Mouse (Mus musculus) cerebellum, adult 2 months (tissue): ENCODE data around the gene Fzd10. TPM values are rescaled to one million over a fixed set of nuclear protein-coding genes. Genes with fewer than 3 reads are reported as not detected.

Experiments used
- DNase-seq, 2 experiments: peaks; one replicate each; pipeline ENCODE4 v3.0.0; 2021
- H3K27ac ChIP-seq: fragments of 200-500 bp; 2 replicates; pipeline ENCODE4 v1.5.1; 2012; ENCODE audit warnings: low read length, control low read depth, inconsistent platforms; ENCODE audit not compliant: insufficient read depth
- H3K27me3 ChIP-seq: fragments of 200-500 bp; 2 replicates; pipeline ENCODE4 v1.6.1; 2012; ENCODE audit warnings: inconsistent platforms, mild to moderate bottlenecking, low read length, moderate library complexity; ENCODE audit not compliant: control insufficient read depth, insufficient read depth
- H3K4me1 ChIP-seq: fragments of 200-500 bp; 2 replicates; pipeline ENCODE4 v1.6.1; 2011; ENCODE audit warnings: low read length; ENCODE audit not compliant: control insufficient read depth, insufficient read depth
- H3K4me3 ChIP-seq: fragments of 200-500 bp; replicated peaks from 2 replicates; pipeline ENCODE3; 2011; ENCODE audit warnings: mild to moderate bottlenecking, low read depth, low read length, control low read depth; ENCODE audit not compliant: insufficient read depth
- CTCF ChIP-seq: fragments of 200-500 bp; IDR thresholded peaks from 2 replicates; pipeline ENCODE4 v1.5.1; 2011; ENCODE audit warnings: low read depth, mild to moderate bottlenecking, control low read depth, low read length, moderate library complexity, borderline replicate concordance; ENCODE audit not compliant: insufficient read depth
- POLR2A ChIP-seq: fragments of 200-500 bp; IDR thresholded peaks from 2 replicates; pipeline ENCODE4 v1.6.1; 2011; ENCODE audit warnings: low read length, control low read depth, borderline replicate concordance; ENCODE audit not compliant: insufficient read depth
- WGBS: fragments of 180-500 bp; shearing (Covaris S2); methylation state at CpG from one replicate; pipeline ENCODE4 v1.1.7; 2018; 5-methylcytosine and 5-hydroxymethylcytosine counted together
- polyA plus RNA-seq: library from polyadenylated mRNA; depleted of rRNA; stranded (reverse); fragments of >200 nt; gene quantifications from 2 replicates; pipeline ENCODE4 v1.2.3, GENCODE M21; 2012

Fzd10 gene
- polyA plus RNA-seq, 1 experiment: 1.9 TPM

GRCm38 (mm10) chr5:128606596-128606995 is 6.0 kb downstream of the Fzd10 start:
- Histone ChIP-seq H3K27me3 (peaks cover 1% of the 10 kb centered on the region; the same call in 1 of the 2 replicates), H3K4me3 (no peak overlapping the region), H3K27ac (no peak overlapping the region), H3K4me1 (no peaks in the 10 kb centered on the region; the same call in 1 of the 2 replicates)
- WGBS: 15% methylated on average over 14 of the region's 14 CpGs
- DNase-seq: no peak
- TF ChIP-seq CTCF: no peak
- TF ChIP-seq POLR2A: no peak

DNA sequence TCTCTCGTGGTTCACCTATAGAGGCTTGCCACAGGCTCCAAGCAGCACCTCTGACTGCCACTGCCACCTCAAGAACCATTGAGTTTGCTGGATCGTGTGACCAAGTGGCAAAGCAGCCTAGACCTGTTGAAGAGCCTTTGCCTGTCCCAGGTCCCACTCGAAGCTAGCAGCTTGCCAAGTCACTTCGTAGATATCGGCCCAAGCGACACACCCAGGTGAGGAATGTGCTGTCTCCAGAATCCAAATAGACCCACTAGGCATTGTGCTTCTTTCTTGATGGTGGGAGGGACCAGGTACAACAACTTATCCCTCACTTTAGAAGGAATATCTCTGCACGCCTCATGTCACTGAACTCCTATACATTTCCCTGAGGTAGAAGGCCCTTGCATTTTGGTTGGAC is 8.4 kb downstream of the Fzd10 start:
- H3K27me3 ChIP-seq: no peaks in the 10 kb centered on the region; the same call in 1 of the 2 replicates
- DNase-seq: no peak
- whole genome bisulfite sequencing: 93% methylated on average over 7 of the region's 7 CpGs
- H3K27ac ChIP-seq: no peak overlapping the region
- TF ChIP-seq POLR2A: no peak
- no peak for TF ChIP-seq CTCF
- H3K4me3 ChIP-seq: no peak overlapping the region
- no peaks in the 10 kb centered on the region for H3K4me1 ChIP-seq

- TF ChIP-seq POLR2A (no peak), CTCF (no peak)
- Histone ChIP-seq H3K27ac (no peak overlapping the region), H3K4me3 (no peak overlapping the region), H3K4me1 (no peaks in the 10 kb centered on the region; the same call in 1 of the 2 replicates), H3K27me3 (no peaks in the 10 kb centered on the region)
- WGBS: 11% methylated on average over 9 of the region's 9 CpGs
- no peak for DNase-seq
Observed at GRCm38 (mm10) chr5:128617621-128618020, 17.0 kb downstream of the Fzd10 start.

GRCm38 (mm10) chr5:128619987-128620386 is 19.3 kb downstream of the Fzd10 start:
- no peak overlapping the region for H3K4me3 ChIP-seq
- TF ChIP-seq POLR2A: no peak
- TF ChIP-seq CTCF: no peak

GRCm38 (mm10) chr5:128620408-128620807 is 19.8 kb downstream of the Fzd10 start:
- no peak for TF ChIP-seq CTCF
- no peak for TF ChIP-seq POLR2A
- DNase-seq: no peak
- H3K4me3 ChIP-seq: no peak overlapping the region

More at GRCm38 (mm10) chr5:128619987-128620386, 19.3 kb downstream of the Fzd10 start:
- WGBS: 50% methylated on average over 8 of the region's 8 CpGs
- no peak overlapping the region for H3K27ac ChIP-seq
- no peak for DNase-seq
- no peaks in the 10 kb centered on the region; the same call in 1 of the 2 replicates for H3K4me1 ChIP-seq
- H3K27me3 ChIP-seq: no peaks in the 10 kb centered on the region

DNA sequence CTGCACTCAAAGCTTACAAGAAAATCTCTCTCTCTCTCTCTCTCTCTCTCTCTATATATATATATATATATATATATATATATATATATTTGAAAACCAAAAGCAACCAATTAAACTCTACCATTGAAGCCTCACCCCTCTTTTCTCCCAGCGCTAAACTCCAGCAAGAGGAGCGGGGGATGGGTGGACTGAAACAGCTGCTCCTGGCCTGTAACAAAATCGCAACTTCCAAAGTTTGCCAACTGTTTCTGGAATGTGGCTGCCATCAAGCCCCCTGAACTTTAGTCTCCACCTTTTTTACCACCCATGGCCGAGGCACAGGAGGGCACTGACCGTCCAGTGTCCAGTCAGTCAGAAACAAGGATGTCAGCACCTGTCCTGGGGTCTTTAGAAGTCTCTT is 27.1 kb downstream of the Fzd10 start:
- no peaks in the 10 kb centered on the region for H3K27me3 ChIP-seq
- H3K4me3 ChIP-seq: no peak overlapping the region
- WGBS: 45% methylated on average over 5 of the region's 5 CpGs
- no peak for DNase-seq
- TF ChIP-seq POLR2A (no peak), CTCF (no peak)
- no peak overlapping the region for H3K27ac ChIP-seq
- no peaks in the 10 kb centered on the region for H3K4me1 ChIP-seq

More at GRCm38 (mm10) chr5:128620408-128620807, 19.8 kb downstream of the Fzd10 start:
- Histone ChIP-seq H3K4me1 (no peaks in the 10 kb centered on the region; the same call in 1 of the 2 replicates), H3K27ac (no peak overlapping the region), H3K27me3 (no peaks in the 10 kb centered on the region)
- WGBS: 5% methylated on average over 9 of the region's 9 CpGs

DNA sequence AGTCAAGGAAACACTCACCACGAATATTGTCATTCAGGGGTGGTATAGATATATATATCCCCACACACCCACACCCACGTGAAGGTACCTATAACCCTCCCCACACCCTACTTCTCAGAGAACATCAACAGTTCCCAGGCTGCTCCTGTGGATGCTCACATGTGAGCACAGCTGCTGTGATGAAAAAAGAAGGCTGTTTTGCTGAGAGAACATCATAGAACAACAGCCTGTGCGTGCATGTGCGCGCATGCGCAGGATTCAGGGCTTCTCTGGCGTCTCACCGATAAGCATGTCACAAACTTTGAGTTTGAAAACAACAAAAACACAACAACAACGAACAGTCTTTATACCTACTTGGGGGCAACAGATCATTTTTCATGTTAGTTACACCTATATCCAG is 36.0 kb downstream of the Fzd10 start:
- no peaks in the 10 kb centered on the region for H3K27me3 ChIP-seq
- no peak overlapping the region for H3K27ac ChIP-seq
- no peaks in the 10 kb centered on the region for H3K4me1 ChIP-seq
- TF ChIP-seq POLR2A: no peak
- no peak for TF ChIP-seq CTCF
- H3K4me3 ChIP-seq: no peak overlapping the region
- no peak for DNase-seq
- WGBS: 90% methylated on average over 9 of the region's 9 CpGs
